Mouse (Mus musculus) kidney, adult 2 months (tissue): ENCODE results near the gene Npm1. TPM values are rescaled to one million over a fixed set of nuclear protein-coding genes. Genes with fewer than 3 reads are reported as not detected.

Experiments
- DNase-seq: peaks from one replicate; pipeline ENCODE4 v3.0.0; 2021
- H3K27ac ChIP-seq: fragments of 200-500 bp; 2 replicates; pipeline ENCODE4 v1.5.1; 2012; ENCODE audit warnings: low read depth, low read length, control low read depth, inconsistent platforms; ENCODE audit not compliant: insufficient read depth
- H3K27me3 ChIP-seq: fragments of 200-500 bp; replicated peaks from 2 replicates; pipeline ENCODE4 v1.6.1; 2012; ENCODE audit warnings: mild to moderate bottlenecking, moderate library complexity, low read length, inconsistent platforms; ENCODE audit not compliant: control insufficient read depth, insufficient read depth
- H3K36me3 ChIP-seq: fragments of 200-500 bp; 2 replicates; pipeline ENCODE4 v1.6.1; 2012; ENCODE audit warnings: mild to moderate bottlenecking, moderate library complexity, low read length, inconsistent platforms; ENCODE audit not compliant: control insufficient read depth, insufficient read depth
- H3K4me1 ChIP-seq: fragments of 200-500 bp; 2 replicates; pipeline ENCODE4 v1.6.1; 2011; ENCODE audit warnings: low read length; ENCODE audit not compliant: control insufficient read depth, insufficient read depth
- H3K4me3 ChIP-seq: fragments of 200-500 bp; 2 replicates; pipeline ENCODE4 v1.5.1; 2011; ENCODE audit warnings: mild to moderate bottlenecking, low read depth, low read length, control low read depth; ENCODE audit not compliant: insufficient read depth
- CTCF ChIP-seq: fragments of 200-500 bp; conservative IDR thresholded peaks from 2 replicates; pipeline ENCODE4 v1.5.1; 2011; ENCODE audit warnings: low read depth, mild to moderate bottlenecking, control low read depth, low read length, moderate library complexity, mixed read lengths; ENCODE audit not compliant: insufficient read depth, insufficient read length
- POLR2A ChIP-seq: fragments of 200-500 bp; IDR thresholded peaks from one replicate; pipeline ENCODE4 v1.6.1; 2011; ENCODE audit warnings: low read depth, low read length, control low read depth
- WGBS: fragments of 180-500 bp; shearing (Covaris S2); methylation state at CpG from one replicate; pipeline ENCODE4 v1.1.7; 2018; 5-methylcytosine and 5-hydroxymethylcytosine counted together
- polyA plus RNA-seq: library from polyadenylated mRNA; depleted of rRNA; stranded (reverse); fragments of >200 nt; gene quantifications from 2 replicates; pipeline ENCODE4 v1.2.3, GENCODE M21; 2012; rRNA removed

Gene Npm1
- polyA plus RNA-seq, 1 experiment = 98.2 TPM

DNA sequence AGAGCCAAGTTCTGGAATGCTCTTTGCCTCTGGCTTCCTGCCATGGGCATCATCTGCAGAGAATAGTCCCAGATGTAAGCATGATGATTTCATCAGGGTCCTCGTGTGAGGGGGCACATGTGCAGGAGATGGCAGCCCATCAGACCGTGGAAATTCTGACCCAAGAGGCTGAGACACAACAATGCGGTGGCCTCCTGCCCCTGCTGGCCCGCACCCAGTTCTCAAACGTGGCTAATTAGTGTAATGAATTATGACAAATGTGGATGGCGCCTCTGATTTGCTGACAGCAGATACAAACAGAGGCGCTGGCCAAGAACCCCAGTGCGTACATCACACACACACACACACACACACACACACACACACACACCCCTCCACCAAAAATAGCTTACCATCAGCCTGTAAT lies 58.1 kb downstream of the Npm1 start:
- H3K36me3 ChIP-seq = no peaks in the 10 kb centered on the region
- no peaks in the 10 kb centered on the region for H3K4me1 ChIP-seq
- no peak overlapping the region for H3K4me3 ChIP-seq
- TF ChIP-seq POLR2A (no peak), CTCF (no peak)
- no peak overlapping the region for H3K27ac ChIP-seq
- WGBS = 58% methylated on average over 8 of the region's 8 CpGs
- no peak for DNase-seq
- no peaks in the 10 kb centered on the region for H3K27me3 ChIP-seq

GRCm38 (mm10) chr11:33103291-33103943 lies 59.6 kb downstream of the Npm1 start:
- WGBS = 76% methylated on average over 13 of the region's 13 CpGs
- no peak overlapping the region for H3K27ac ChIP-seq
- no peak for DNase-seq
- no peaks in the 10 kb centered on the region for H3K36me3 ChIP-seq
- H3K4me3 ChIP-seq = no peak overlapping the region
- H3K4me1 ChIP-seq = no peaks in the 10 kb centered on the region
- no peaks in the 10 kb centered on the region for H3K27me3 ChIP-seq
- TF ChIP-seq CTCF = no peak
- no peak for TF ChIP-seq POLR2A

Other genes starting within 250 kb of the Npm1 start
- gene Fgf18, start 15.8 kb downstream of the Npm1 start, polyA plus RNA-seq = 0.50 and 0.52 TPM in 2 replicates
- gene Tlx3, start 40.4 kb upstream of the Npm1 start, polyA plus RNA-seq = not detected in 2 replicates
- not detected in 2 replicates for gene Gm12117, start 113.5 kb upstream of the Npm1 start, polyA plus RNA-seq